Mouse (Mus musculus) ES-Bruce4 (cell line): ENCODE measurements around the gene Ndufb8.

Experiments
- CTCF ChIP-seq: IDR thresholded peaks from one replicate; pipeline ENCODE4 v1.8.1; 2011; ENCODE audit warnings: low read depth, low read length
- EP300 ChIP-seq: IDR thresholded peaks from 2 replicates; pipeline ENCODE4 v1.6.1; 2011; ENCODE audit warnings: low read depth, low read length; ENCODE audit not compliant: insufficient read depth
- POLR2A ChIP-seq: IDR thresholded peaks from one replicate; pipeline ENCODE4 v1.8.1; 2011; ENCODE audit warnings: low read length; ENCODE audit not compliant: insufficient read depth

GRCm38 (mm10) chr19:44545321-44546041 is 9.8 kb downstream of the Ndufb8 start, which contains the start of gene Sec31b:
- TF ChIP-seq CTCF (no peak), POLR2A (no peak), EP300 (no peak)
